Mouse (Mus musculus) embryo, embryonic 10 days (tissue): ENCODE results near the gene Six5.
"Not testable (repeated sequence)": the region's sequence is repeated elsewhere in the genome, so short reads cannot be mapped to it uniquely, and the experiment has no call there.

Experiments
- DNase-seq: peaks from one replicate; pipeline ENCODE4 v3.0.0-alpha.2; 2015; ENCODE audit warnings: low spot score

The Six5 gene

GRCm38 (mm10) chr7:19094471-19094825, at the start of gene Six5:
Gene Six5, plus strand, starts transcription at chr7:19094594.
- peak; percentile 56 for DNase-seq

DNA sequence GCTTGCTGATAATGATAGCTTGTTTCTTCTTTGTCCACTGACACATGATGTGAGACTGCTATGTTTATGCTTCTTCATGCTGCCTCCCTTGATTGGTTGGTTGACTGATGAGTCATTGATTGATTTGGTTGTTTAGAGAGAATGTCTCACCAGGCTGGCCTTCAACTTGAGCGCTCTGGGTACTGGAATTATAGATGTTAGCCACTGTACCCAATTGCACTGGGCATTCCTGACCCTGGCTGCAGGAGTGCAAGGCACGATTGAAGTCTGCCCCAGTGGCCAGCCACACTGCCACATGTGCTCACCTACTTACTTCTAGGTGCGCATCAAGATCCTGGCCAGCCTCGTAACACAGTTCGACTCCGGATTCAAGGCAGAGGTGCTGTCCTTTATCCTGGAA, 49.8 kb upstream of the Six5 start:
- DNase-seq = no peak

GRCm38 (mm10) chr7:19046286-19047069, 47.9 kb upstream of the Six5 start:
- no peak for DNase-seq

- no peak for DNase-seq
These were observed 46.3 kb upstream of the Six5 start for GRCm38 (mm10) chr7:19048006-19048527.

- DNase-seq = no peak
These were observed 45.1 kb upstream of the Six5 start for GRCm38 (mm10) chr7:19049252-19049651.

- no peak for DNase-seq
These were observed 44.2 kb upstream of the Six5 start for GRCm38 (mm10) chr7:19050172-19050571.

DNA sequence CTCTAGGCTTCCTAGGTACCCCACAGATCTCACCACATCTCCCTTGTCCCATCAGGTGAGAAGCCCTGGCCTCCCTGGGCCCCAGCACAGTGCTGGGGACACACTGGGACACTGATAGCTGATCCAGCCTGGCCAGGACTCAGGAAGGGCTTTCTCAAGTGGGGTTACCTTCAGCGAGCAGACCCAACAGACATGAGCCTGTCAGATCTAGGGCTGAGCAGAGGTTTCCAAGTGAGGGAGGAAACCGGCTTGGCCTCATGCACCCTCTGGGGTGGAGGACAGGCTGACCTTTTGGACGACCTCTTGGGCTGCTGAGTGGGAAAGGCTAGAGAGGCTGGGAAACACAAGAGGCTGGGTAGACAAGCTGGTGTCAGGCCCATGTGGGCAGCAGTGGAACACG, 43.2 kb upstream of the Six5 start:
- no peak for DNase-seq

DNA sequence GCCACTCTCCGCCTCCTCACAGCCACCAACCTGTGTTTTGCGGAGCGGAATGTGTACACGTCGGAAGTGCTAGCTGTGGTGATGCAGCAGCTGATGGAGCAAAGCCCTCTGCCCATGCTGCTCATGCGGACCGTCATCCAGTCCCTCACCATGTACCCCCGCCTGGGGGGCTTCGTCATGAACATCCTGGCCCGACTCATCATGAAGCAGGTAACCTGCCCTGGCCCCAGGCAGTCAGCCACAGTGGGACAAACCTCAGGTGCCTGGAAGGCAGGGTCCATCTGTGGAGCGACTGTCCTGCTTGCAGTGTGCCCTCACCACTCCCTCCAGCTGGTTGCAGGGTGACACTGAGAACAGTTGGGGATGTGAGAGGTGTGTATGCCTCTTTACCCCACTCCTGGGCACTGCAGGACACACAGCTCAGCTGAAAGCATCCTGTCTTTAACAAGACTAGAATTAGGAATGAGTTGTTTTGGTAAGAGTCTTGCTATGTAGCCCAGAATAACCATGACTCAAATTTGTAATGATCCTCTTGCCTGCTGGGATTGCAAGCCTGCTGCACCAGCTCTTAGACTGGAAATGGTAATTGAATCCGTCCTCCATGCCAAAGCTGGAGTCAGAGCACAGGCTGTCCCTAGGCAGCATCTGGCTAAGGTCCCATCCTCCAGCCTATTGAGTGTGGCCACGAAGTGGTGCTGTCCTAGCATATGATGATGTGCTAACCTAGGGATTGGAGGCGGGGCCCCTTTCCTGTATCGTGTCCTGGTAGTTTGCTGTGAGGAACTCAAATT, 41.9 kb upstream of the Six5 start:
- DNase-seq = no peak

DNA sequence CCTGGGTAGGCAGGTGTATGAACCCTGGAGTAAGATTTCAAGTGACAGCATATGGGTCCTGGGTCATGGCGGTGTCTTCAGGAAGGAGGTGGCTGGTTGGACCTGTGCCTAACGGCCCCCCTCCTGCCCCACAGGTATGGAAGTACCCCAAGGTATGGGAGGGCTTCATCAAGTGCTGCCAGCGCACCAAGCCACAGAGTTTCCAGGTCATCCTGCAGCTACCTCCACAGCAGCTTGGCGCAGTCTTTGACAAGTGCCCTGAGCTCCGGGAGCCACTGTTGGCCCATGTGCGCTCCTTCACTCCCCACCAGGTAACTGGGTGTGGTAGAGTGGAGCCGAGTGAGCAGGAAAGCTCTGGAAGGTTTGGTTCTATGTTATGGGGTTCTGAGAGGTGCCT, 41.3 kb upstream of the Six5 start:
- no peak for DNase-seq

- peak; percentile 86 for DNase-seq
These were observed 40.2 kb upstream of the Six5 start, which contains the start of gene Rsph6a for GRCm38 (mm10) chr7:19054047-19054776. Gene Rsph6a, plus strand, starts transcription at chr7:19054690.

- no peak for DNase-seq
These were observed 39.7 kb upstream of the Six5 start for GRCm38 (mm10) chr7:19054777-19055076.

DNA sequence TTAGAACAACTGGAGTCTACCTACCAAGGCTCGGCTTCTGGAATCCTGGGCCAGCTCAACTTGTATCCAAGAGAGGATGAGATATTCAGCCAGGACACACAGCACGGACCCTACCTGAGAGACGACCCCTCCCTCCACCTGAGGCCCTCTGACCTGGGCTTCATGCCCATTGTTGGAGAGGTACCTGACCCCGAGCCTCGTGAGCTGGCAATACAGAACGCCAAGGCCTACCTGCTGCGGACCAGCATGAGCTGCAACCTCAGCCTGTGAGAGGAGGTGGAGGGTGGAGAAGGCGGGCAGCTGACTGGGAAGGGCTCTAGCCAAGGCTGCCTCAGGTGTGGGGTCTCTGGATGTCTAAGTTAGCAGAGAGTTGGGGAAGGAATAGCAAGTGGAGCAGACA, 39.3 kb upstream of the Six5 start:
- DNase-seq = no peak

GRCm38 (mm10) chr7:19057405-19057804, 37.0 kb upstream of the Six5 start:
- DNase-seq = no peak

GRCm38 (mm10) chr7:19065896-19066295, 28.5 kb upstream of the Six5 start:
- DNase-seq = no peak

GRCm38 (mm10) chr7:19067063-19067462, 27.3 kb upstream of the Six5 start:
- no peak for DNase-seq

GRCm38 (mm10) chr7:19067935-19068334, 26.5 kb upstream of the Six5 start:
- no peak for DNase-seq

DNA sequence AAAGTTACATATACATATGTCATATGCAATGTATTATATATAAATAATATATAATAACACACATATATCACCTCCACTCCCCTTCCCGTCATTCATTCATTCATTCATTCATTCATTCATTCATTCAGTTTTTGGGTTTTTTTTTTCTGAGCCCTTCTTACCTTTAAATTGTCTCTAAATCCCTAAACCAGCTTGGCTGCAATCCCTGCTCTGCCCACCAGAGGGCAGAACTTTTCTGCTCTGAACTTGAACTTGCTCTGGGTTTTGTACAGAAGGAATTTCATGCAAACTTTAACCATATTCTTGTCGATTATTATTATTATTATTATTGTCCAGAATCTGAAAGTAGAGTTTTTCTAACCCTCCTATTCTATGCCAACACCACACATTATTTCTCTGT, 25.7 kb upstream of the Six5 start:
- DNase-seq = peak; percentile 62

DNA sequence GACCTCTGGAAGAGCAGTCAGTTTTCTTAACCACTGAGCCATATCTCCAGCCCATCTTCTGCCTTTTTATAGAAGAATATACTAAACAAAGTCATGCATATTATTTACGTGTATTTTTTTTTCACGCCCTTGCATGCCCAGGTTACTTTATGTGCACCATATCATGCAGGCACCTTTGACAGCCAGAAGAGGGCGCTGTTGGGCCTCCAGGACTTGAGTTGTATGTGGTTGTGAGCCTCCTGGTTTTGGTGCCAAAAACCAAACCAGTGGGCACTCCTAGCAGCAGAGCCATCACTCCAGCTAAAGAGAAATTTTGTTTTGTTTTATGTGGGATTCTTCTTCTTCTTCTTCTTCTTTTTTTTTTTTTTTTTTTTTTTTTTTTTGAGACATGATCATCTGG, 24.9 kb upstream of the Six5 start:
- no peak for DNase-seq

DNA sequence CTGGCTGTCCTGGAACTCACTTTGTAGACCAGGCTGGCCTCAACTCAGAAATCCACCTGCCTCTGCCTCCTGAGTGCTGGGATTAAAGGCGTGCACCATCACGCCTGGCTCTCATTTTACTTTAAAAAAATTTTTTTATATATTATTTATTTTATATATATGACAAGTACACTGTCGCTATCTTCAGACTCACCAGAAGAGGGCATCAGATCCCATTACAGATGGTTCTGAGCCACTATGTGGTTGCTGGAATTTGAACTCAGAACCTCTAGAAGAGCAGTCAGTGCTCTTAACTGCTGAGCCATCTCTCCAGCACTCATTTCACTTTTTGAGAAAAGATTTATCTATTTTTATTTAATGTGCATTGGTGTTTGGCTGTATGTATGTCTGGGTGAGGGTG, 23.4 kb upstream of the Six5 start:
- DNase-seq = not testable (repeated sequence)

GRCm38 (mm10) chr7:19073504-19073903, 20.9 kb upstream of the Six5 start:
- DNase-seq = no peak

- no peak for DNase-seq
These were observed 19.9 kb upstream of the Six5 start for GRCm38 (mm10) chr7:19074494-19074893.

DNA sequence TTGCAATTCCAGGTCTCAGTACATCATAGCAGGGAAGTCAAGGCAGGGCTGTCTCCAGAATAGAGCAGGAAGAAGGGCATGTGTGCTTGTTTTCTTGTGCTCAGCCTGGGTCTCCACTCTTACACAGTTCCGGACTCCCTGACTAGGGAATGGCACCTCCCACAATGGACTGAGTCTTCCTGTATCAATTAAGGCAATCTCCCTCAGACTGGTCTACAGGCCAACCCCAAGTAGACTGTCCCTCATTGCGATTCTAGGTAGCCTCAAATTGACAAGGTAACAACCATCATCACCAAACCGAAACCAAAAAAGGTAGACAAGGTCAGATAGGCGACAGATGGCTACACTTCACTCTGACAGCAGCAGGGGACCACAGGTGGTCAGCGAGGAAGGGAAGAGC, 19.2 kb upstream of the Six5 start:
- DNase-seq = no peak
